Comparison of ENCODE assay signal across 7 mouse cellular contexts in the genomic region with DNA sequence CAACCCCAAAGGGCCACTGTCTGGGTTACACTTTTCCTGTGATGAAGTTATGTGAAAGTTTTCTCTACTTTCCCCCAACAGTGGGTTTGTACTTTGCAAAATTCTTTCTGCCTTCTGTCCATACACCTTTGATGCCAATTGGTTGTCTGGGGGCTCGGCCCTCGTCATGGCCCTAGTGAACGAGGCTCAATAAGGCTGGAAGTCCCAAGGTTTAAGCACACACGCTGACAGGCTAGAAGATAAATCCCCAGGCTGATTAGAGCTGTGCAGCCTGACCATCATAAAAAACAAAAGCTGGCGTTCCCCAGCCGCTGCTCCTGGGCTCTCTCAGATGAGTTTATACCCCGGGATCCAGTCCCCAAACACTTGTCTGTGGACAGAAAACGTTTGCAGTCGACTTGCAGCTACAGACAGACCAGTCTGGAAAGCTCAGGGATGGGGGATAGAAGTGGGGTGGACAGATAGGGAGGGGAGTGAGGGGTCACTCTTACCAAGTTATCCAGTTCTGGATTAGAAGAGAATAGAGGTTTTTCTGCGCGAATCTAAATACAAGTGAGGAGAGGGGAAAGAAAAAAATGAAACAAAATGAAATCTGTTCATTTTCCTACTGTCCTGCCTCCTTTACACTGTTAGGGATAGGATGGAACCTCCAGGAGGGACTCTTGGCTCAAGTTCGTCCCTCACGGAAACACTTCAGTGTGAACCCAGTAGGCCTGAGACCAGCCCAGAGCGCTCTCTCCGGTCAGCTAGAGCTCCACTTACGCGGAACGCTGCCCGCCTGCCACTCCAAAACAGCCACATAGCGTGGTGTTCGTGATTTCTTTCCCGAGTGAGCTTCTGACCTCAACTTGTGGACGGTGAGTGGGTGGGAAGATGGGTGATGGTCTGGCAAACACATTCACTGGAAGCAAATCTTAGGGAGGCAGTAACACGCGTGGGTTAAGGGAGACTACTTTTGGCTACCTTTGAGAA. TPM values are rescaled to one million over a fixed set of nuclear protein-coding genes. Genes with fewer than 3 reads are reported as not detected.
A peak's percentile ranks its signal among the peaks of the same experiment; 100 is the strongest.
DNase-seq lines count a peak whose midpoint lies in the region; ATAC-seq and TF ChIP-seq lines count a peak whose summit lies in the region.

No protein-coding gene starts in this region.

- no peak for TF ChIP-seq EP300 in heart, adult 2 months (IDR thresholded peaks at IDR 0.05; ENCODE audit: insufficient read depth, low read depth, low read length)

- peaks cover 8% of the 10 kb centered on the region for H3K4me1 ChIP-seq in brown adipose tissue, adult 24 weeks (ENCODE audit: control insufficient read depth, insufficient read depth, insufficient read length, low read length)
- peaks cover 2% of the 10 kb centered on the region; the same call in 1 of the 2 replicates for H3K4me1 ChIP-seq in heart, adult 2 months (ENCODE audit: control insufficient read depth, insufficient read depth, low read length)
- peaks cover 11% of the 10 kb centered on the region for H3K4me1 ChIP-seq in midbrain, embryonic 16.5 days (ENCODE audit: control insufficient read depth, insufficient read depth, low read length)

- TF ChIP-seq CTCF in heart, adult 2 months (IDR thresholded peaks at IDR 0.05) = no peak

- peak overlapping the region; percentile 80 for H3K27ac ChIP-seq in brown adipose tissue, adult 24 weeks (replicated peaks; ENCODE audit: low read depth, low read length)
- peak overlapping the region; percentile 97 for H3K27ac ChIP-seq in heart, adult 2 months
- peak overlapping the region; percentile 26; the same call in 1 of the 2 replicates for H3K27ac ChIP-seq in midbrain, embryonic 16.5 days (ENCODE audit: low read length)

- H3K4me3 ChIP-seq in brown adipose tissue, adult 24 weeks (ENCODE audit: insufficient read depth, low read depth, low read length) = peak overlapping the region; percentile 60
- H3K4me3 ChIP-seq in heart, adult 2 months = peak overlapping the region; percentile 81
- H3K4me3 ChIP-seq in midbrain, embryonic 16.5 days (ENCODE audit: low read depth, low read length) = peak overlapping the region; percentile 34

- peak overlapping the region; percentile 62 for H3K4me2 ChIP-seq in midbrain, embryonic 16.5 days (ENCODE audit: low read length)

- no peak for ATAC-seq in midbrain, embryonic 16.5 days

- H3K9me3 ChIP-seq in midbrain, embryonic 16.5 days (replicated peaks; ENCODE audit: control insufficient read depth, low read length, poor library complexity, severe bottlenecking) = no peaks in the 10 kb centered on the region

- no peak for TF ChIP-seq POLR2A in heart, adult 2 months (IDR thresholded peaks at IDR 0.05; ENCODE audit: insufficient read depth, low read depth, low read length)

- no peaks in the 10 kb centered on the region for H3K27me3 ChIP-seq in heart, adult 2 months (ENCODE audit: control insufficient read depth, insufficient read depth, low read length)
- H3K27me3 ChIP-seq in midbrain, embryonic 16.5 days (ENCODE audit: control insufficient read depth, insufficient read depth, low read depth, low read length) = peaks cover 18% of the 10 kb centered on the region

- H3K79me2 ChIP-seq in heart, adult 2 months (replicated peaks; ENCODE audit: control insufficient read depth, insufficient read depth, low read length) = no peaks in the 10 kb centered on the region

- WGBS in heart, adult 2 months = 40% methylated on average over 25 of the region's 25 CpGs
- WGBS in midbrain, embryonic 16.5 days = 21% methylated on average over 25 of the region's 25 CpGs

- H3K36me3 ChIP-seq in heart, adult 2 months (ENCODE audit: control insufficient read depth, insufficient read depth, low read length) = peaks cover 16% of the 10 kb centered on the region
- no peaks in the 10 kb centered on the region for H3K36me3 ChIP-seq in midbrain, embryonic 16.5 days (ENCODE audit: control insufficient read depth, insufficient read depth, low read length)

- DNase-seq in R1 (ENCODE audit: low read depth, low spot score) = peak; percentile 13
- peak; percentile 69 to 70 for DNase-seq in heart, adult 2 months
- DNase-seq in kidney, postnatal 10 days = peak; percentile 51
- DNase-seq in left cerebral cortex, adult 18-20 months (ENCODE audit: low spot score in 2 of 2) = no peak
- no peak for DNase-seq in spleen, postnatal 14 days (ENCODE audit: low spot score in 2 of 2)

- intact Hi-C loops in heart, adult 2 months (cut with DNase I) = loop anchor here (2.0 kb wide), 1 partner anchor 57 kb away; no protein-coding TSS in a partner anchor

- H3K9ac ChIP-seq in heart, adult 2 months (ENCODE audit: low read depth, low read length) = peak overlapping the region; percentile 75
- peak overlapping the region; percentile 44 for H3K9ac ChIP-seq in midbrain, embryonic 16.5 days (ENCODE audit: low read depth, low read length)

RNA-seq across cellular contexts. Expression of a gene that starts 5.4 kb away (rescaled TPM):
- 3.8 and 5.1 TPM in 2 replicates for polyA plus RNA-seq in brown adipose tissue, adult 24 weeks (2012; ENCODE audit: insufficient read depth, insufficient read length, missing spikeins)
- total RNA-seq in heart, adult 2 months (2021) = 10 to 100 TPM; 29.0 to 31.4 TPM
- polyA plus RNA-seq in heart, adult 2 months (2012; rRNA removed) = 18.2 and 22.6 TPM in 2 replicates
- 34.6 and 35.5 TPM in 2 replicates for polyA plus RNA-seq in midbrain, embryonic 16.5 days (2015; fragmentation: Nextera tagmentation; extraction: Ambion mirVana)
- 1 to 10 TPM; 5.2 to 7.9 TPM for total RNA-seq in left cerebral cortex, adult 18-20 months (2021)

Comparison
In these comparisons a context has a peak if more than half of its experiments do, and no peak if none do; other contexts are left out.
1. DNase-seq: peak in R1 (single experiment), heart, adult 2 months (2 of 2) and kidney, postnatal 10 days (single experiment); none in left cerebral cortex, adult 18-20 months (0 of 2) and spleen, postnatal 14 days (0 of 2).
2. H3K27ac ChIP-seq: peak in every context shown above with its lines; median percentile 97 in heart, adult 2 months; 80 in brown adipose tissue, adult 24 weeks; 26 in midbrain, embryonic 16.5 days.
3. Peak in every context shown above with its lines, with median percentiles within 50 percentile points of each other: H3K4me3 ChIP-seq.